Mouse (Mus musculus) MEL (cell line): Measurements from ENCODE around the gene Lmf2. TPM values are rescaled to one million over a fixed set of nuclear protein-coding genes. Genes with fewer than 3 reads are reported as not detected.
A peak's percentile ranks its signal among the peaks of the same experiment; 100 is the strongest.

Experiments used
- DNase-seq: peaks from one replicate; pipeline ENCODE4 v3.0.0; 2011; ENCODE audit warnings: low read depth, low spot score
- H3K27ac ChIP-seq: 2 replicates; pipeline ENCODE4 v1.5.1; 2012; ENCODE audit warnings: low read depth, mild to moderate bottlenecking, control low read depth, low read length, moderate library complexity; ENCODE audit not compliant: control insufficient read depth
- H3K27me3 ChIP-seq, 2 experiments: fragments of 150-350 bp in 1 of 2; sonication (generic) in 1 of 2; 2 replicates each; pipeline ENCODE4 v1.6.1; 2012; ENCODE audit warnings: low read length in 2 of 2, mild to moderate bottlenecking in 2 of 2, improper control_type of control experiment in 1 of 2, moderate library complexity in 1 of 2; ENCODE audit not compliant: insufficient read depth in 2 of 2, control insufficient read depth in 1 of 2
- H3K36me3 ChIP-seq, 2 experiments: 2 replicates each; pipeline ENCODE4 v1.6.1; 2012 to 2014; ENCODE audit warnings: low read length in 2 of 2, improper control_type of control experiment in 1 of 2, inconsistent platforms in 1 of 2, mild to moderate bottlenecking in 1 of 2; ENCODE audit not compliant: insufficient read depth in 2 of 2, control insufficient read depth in 1 of 2
- H3K4me1 ChIP-seq, 2 experiments: fragments of 150-350 bp in 1 of 2; sonication (generic) in 1 of 2; 2 replicates each; pipeline ENCODE4 v1.6.1; 2012; ENCODE audit warnings: low read length in 2 of 2, improper control_type of control experiment in 1 of 2, mild to moderate bottlenecking in 1 of 2; ENCODE audit not compliant: insufficient read depth in 2 of 2, control insufficient read depth in 1 of 2
- H3K4me3 ChIP-seq, 2 experiments: fragments of 150-350 bp in 1 of 2; sonication (generic) in 1 of 2; 2 replicates each; pipeline ENCODE4 v1.5.1; 2012; ENCODE audit warnings: low read depth in 2 of 2, low read length in 2 of 2, mild to moderate bottlenecking in 2 of 2, moderate library complexity in 2 of 2, control low read depth in 1 of 2, improper control_type of control experiment in 1 of 2; ENCODE audit not compliant: control insufficient read depth in 1 of 2, insufficient read depth in 1 of 2
- H3K79me2 ChIP-seq: 2 replicates; pipeline ENCODE4 v1.6.1; 2012; ENCODE audit warnings: mild to moderate bottlenecking, low read length, moderate library complexity; ENCODE audit not compliant: control insufficient read depth, poor library complexity, insufficient read depth
- H3K9ac ChIP-seq: 2 replicates; pipeline ENCODE4 v1.6.1; 2012; ENCODE audit warnings: low read depth, mild to moderate bottlenecking, control low read depth, low read length, moderate library complexity; ENCODE audit not compliant: control insufficient read depth, poor library complexity, severe bottlenecking
- H3K9me3 ChIP-seq: fragments of 150-350 bp; sonication (generic); replicated peaks from 2 replicates; pipeline ENCODE4 v1.6.1; 2012; ENCODE audit warnings: mild to moderate bottlenecking, low read length, improper control_type of control experiment, moderate library complexity; ENCODE audit not compliant: insufficient read depth
- BHLHE40 ChIP-seq: IDR thresholded peaks from 2 replicates; pipeline ENCODE4 v1.6.1; 2012; ENCODE audit warnings: low read depth, mild to moderate bottlenecking, inconsistent platforms, low read length, improper control_type of control experiment, borderline replicate concordance
- CHD2 ChIP-seq: IDR thresholded peaks from 2 replicates; pipeline ENCODE4 v1.6.1; 2011; ENCODE audit warnings: low read length, improper control_type of control experiment
- CTCF ChIP-seq, 3 experiments: IDR thresholded peaks in 2 of 3; conservative IDR thresholded peaks in 1 of 3; 2 replicates each; pipeline ENCODE4 v1.5.1; 2011 to 2012; ENCODE audit warnings: low read length in 3 of 3, low read depth in 2 of 3, mild to moderate bottlenecking in 2 of 3, improper control_type of control experiment in 1 of 3, inconsistent platforms in 1 of 3, mixed read lengths in 1 of 3, moderate library complexity in 1 of 3; ENCODE audit not compliant: control insufficient read depth in 1 of 3, insufficient read depth in 1 of 3, poor library complexity in 1 of 3, severe bottlenecking in 1 of 3
- E2F4 ChIP-seq: IDR thresholded peaks from 2 replicates; pipeline ENCODE4 v1.6.1; 2011; ENCODE audit warnings: low read depth, low read length, improper control_type of control experiment, borderline replicate concordance
- EP300 ChIP-seq, 2 experiments: IDR thresholded peaks; 2 replicates each; pipeline ENCODE4 v1.6.1; 2011; ENCODE audit warnings: improper control_type of control experiment in 2 of 2, low read length in 2 of 2, low read depth in 1 of 2, mild to moderate bottlenecking in 1 of 2
- GATA1 ChIP-seq: IDR thresholded peaks from 2 replicates; pipeline ENCODE4 v1.6.1; 2011; ENCODE audit warnings: low read depth, low read length, improper control_type of control experiment
- JUND ChIP-seq: IDR thresholded peaks from 2 replicates; pipeline ENCODE4 v1.6.1; 2011; ENCODE audit warnings: low read depth, mild to moderate bottlenecking, improper control_type of control experiment, low read length
- MAZ ChIP-seq: IDR thresholded peaks from 2 replicates; pipeline ENCODE4 v1.6.1; 2012; ENCODE audit warnings: low read depth, mild to moderate bottlenecking, inconsistent platforms, low read length, improper control_type of control experiment
- MEF2A ChIP-seq: IDR thresholded peaks from 2 replicates; pipeline ENCODE4 v1.6.1; 2014; ENCODE audit warnings: low read depth, mild to moderate bottlenecking, inconsistent platforms, low read length, improper control_type of control experiment; ENCODE audit not compliant: poor library complexity, insufficient replicate concordance, severe bottlenecking; ENCODE audit errors: extremely low read depth
- MXI1 ChIP-seq: IDR thresholded peaks from 2 replicates; pipeline ENCODE4 v1.6.1; 2011; ENCODE audit warnings: mild to moderate bottlenecking, low read depth, low read length, improper control_type of control experiment
- NRF1 ChIP-seq: IDR thresholded peaks from 2 replicates; pipeline ENCODE4 v1.6.1; 2014; ENCODE audit warnings: low read depth, mild to moderate bottlenecking, inconsistent platforms, low read length, improper control_type of control experiment, moderate library complexity; ENCODE audit not compliant: poor library complexity, insufficient read depth, severe bottlenecking
- POLR2AphosphoS2 ChIP-seq: IDR thresholded peaks from 2 replicates; pipeline ENCODE4 v1.6.1; 2011; ENCODE audit warnings: low read length, improper control_type of control experiment
- RAD21 ChIP-seq: IDR thresholded peaks from 2 replicates; pipeline ENCODE4 v1.6.1; 2011; ENCODE audit warnings: mild to moderate bottlenecking, low read depth, low read length, improper control_type of control experiment
- RCOR1 ChIP-seq: IDR thresholded peaks from 2 replicates; pipeline ENCODE4 v1.6.1; 2012; ENCODE audit warnings: low read depth, mild to moderate bottlenecking, inconsistent platforms, low read length, improper control_type of control experiment
- SIN3A ChIP-seq: IDR thresholded peaks from 2 replicates; pipeline ENCODE4 v1.6.1; 2012; ENCODE audit warnings: low read length, improper control_type of control experiment, inconsistent platforms
- SMC3 ChIP-seq: IDR thresholded peaks from 2 replicates; pipeline ENCODE4 v1.6.1; 2011; ENCODE audit warnings: low read depth, low read length, improper control_type of control experiment
- TAL1 ChIP-seq: IDR thresholded peaks from 2 replicates; pipeline ENCODE4 v1.6.1; 2012; ENCODE audit warnings: mild to moderate bottlenecking, inconsistent platforms, low read length, moderate library complexity, mixed read lengths
- TBP ChIP-seq: IDR thresholded peaks from 2 replicates; pipeline ENCODE4 v1.8.0; 2011; ENCODE audit warnings: low read depth, low read length, improper control_type of control experiment
- TCF12 ChIP-seq: IDR thresholded peaks from 2 replicates; pipeline ENCODE4 v1.6.1; 2014; ENCODE audit warnings: low read depth, mild to moderate bottlenecking, inconsistent platforms, low read length, improper control_type of control experiment, moderate library complexity
- polyA plus RNA-seq, 2 experiments: library from polyadenylated mRNA; stranded (reverse) in 1 of 2; unstranded in 1 of 2; fragments of >175 nt in 1 of 2; fragments of >200 nt in 1 of 2; gene quantifications; 2 replicates each; pipeline versions ENCODE4 v1.2.1 to v1.2.4; 2012; ENCODE audit warnings: low replicate concordance in 2 of 2, low read depth in 1 of 2; ENCODE audit not compliant: insufficient read length in 2 of 2, insufficient read depth in 1 of 2, missing spikeins in 1 of 2
- total RNA-seq: library from RNA; depleted of rRNA; stranded (reverse); fragments of 300-350 nt; gene quantifications from 2 replicates; pipeline ENCODE4 v1.2.3, GENCODE M21; 2012

The Lmf2 gene
- total and polyA plus RNA-seq, 3 experiments: 14.5 to 52.0 TPM; not detected in 1

GRCm38 (mm10) chr15:89384617-89385016 lies 29.2 kb upstream of the Lmf2 start, which contains the start of gene Klhdc7b:
TSS of gene Klhdc7b (plus strand) at chr15:89384917.
- H3K9me3 ChIP-seq: no peaks in the 10 kb centered on the region
- 0 out of 4 replicates have a peak, but pooled peaks cover 0 to 3% of the 10 kb centered on the region in 2 experiments for H3K4me1 ChIP-seq
- H3K79me2 ChIP-seq: no peaks in the 10 kb centered on the region
- TF ChIP-seq E2F4 (no peak), JUND (no peak), SMC3 (no peak), POLR2AphosphoS2 (no peak), SIN3A (no peak), RCOR1 (no peak), MEF2A (no peak), MAZ (no peak), RAD21 (no peak)
- H3K27me3 ChIP-seq: no peaks in the 10 kb centered on the region
- H3K4me3 ChIP-seq: no peak within 1 kb of the TSS
- H3K9ac ChIP-seq: no peak within 1 kb of the TSS
- DNase-seq: no peak
- no peak within 1 kb of the TSS for H3K27ac ChIP-seq
- peaks cover 0 to 5% of the 10 kb centered on the region in 2 experiments; a peak in 2 of 4 replicates for H3K36me3 ChIP-seq

DNA sequence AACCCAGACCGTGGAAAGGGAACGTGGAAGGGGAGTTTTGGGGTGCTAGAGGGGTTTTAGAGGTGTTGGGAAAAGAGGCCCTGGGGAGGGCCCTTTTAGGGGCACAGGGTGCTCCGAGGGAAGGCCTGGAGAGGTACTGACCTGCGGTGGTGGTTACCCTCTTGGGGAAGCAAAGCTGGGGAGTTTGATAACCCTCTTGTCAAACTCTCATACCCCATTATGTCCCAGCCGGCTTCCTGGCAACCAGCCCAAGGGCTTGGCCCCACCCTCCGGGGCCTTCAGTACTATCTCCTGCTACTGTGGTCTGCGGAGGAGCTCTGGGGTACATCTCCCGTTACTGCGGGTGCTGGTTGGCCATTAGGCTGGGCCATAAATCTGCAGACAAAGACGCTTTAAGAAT lies 24.0 kb upstream of the Lmf2 start:
- peak; percentile 86 for DNase-seq
- no peak overlapping the region for H3K9ac ChIP-seq
- no peaks in the 10 kb centered on the region for H3K79me2 ChIP-seq
- TF ChIP-seq MEF2A: no peak
- TF ChIP-seq CHD2: no peak
- TF ChIP-seq TBP: no peak
- peak; percentile 38; the same call in 1 of the 2 replicates for TF ChIP-seq SIN3A
- TF ChIP-seq CTCF (IDR thresholded peaks at IDR 0.05 in 2 of 3, conservative IDR thresholded peaks at IDR 0.05 in 1 of 3; ENCODE audit: control insufficient read depth in 1 of 3, insufficient read depth in 1 of 3, low read depth in 2 of 3, low read length in 3 of 3, poor library complexity in 1 of 3, severe bottlenecking in 1 of 3): no peak
- TF ChIP-seq TCF12: peak; percentile 48
- TF ChIP-seq NRF1: no peak
- no peak for TF ChIP-seq POLR2AphosphoS2
- TF ChIP-seq BHLHE40: no peak
- TF ChIP-seq EP300 (IDR thresholded peaks at IDR 0.05; ENCODE audit: low read depth in 1 of 2, low read length in 2 of 2): peak; percentile 42 to 47; a peak in 2 of 4 replicates
- TF ChIP-seq E2F4: no peak
- TF ChIP-seq MXI1: no peak
- peak; percentile 28; the same call in 1 of the 2 replicates for TF ChIP-seq GATA1
- peak; percentile 66 for TF ChIP-seq TAL1
- no peaks in the 10 kb centered on the region for H3K9me3 ChIP-seq
- H3K27me3 ChIP-seq: no peaks in the 10 kb centered on the region
- peaks cover 0 to 8% of the 10 kb centered on the region in 2 experiments; a peak in 1 of 4 replicates for H3K4me1 ChIP-seq
- H3K27ac ChIP-seq: no peak overlapping the region
- H3K4me3 ChIP-seq: no peak overlapping the region
- H3K36me3 ChIP-seq: peaks cover 0 to 8% of the 10 kb centered on the region in 2 experiments; a peak in 2 of 4 replicates
